Mouse (Mus musculus) neural tube, embryonic 15.5 days (tissue): Measurements from ENCODE around the gene Cenpe. TPM values are rescaled to one million over a fixed set of nuclear protein-coding genes. Genes with fewer than 3 reads are reported as not detected.

Experiments
- ATAC-seq: fragments of 200-750 bp; cut with Nextera tagmentation; 2 replicates; pipeline ENCODE4 v1.8.0; 2017; ENCODE audit warnings: mild to moderate bottlenecking, moderate TSS enrichment, moderate library complexity; ENCODE audit not compliant: low FRiP score
- H3K27ac ChIP-seq: fragments of 300-500 bp; sonication (generic); replicated peaks from 2 replicates; pipeline ENCODE4 v1.5.1; 2015; ENCODE audit warnings: mild to moderate bottlenecking, inconsistent platforms
- H3K27me3 ChIP-seq: fragments of 300-500 bp; sonication (generic); replicated peaks from 2 replicates; pipeline ENCODE4 v1.6.1; 2015; ENCODE audit warnings: inconsistent platforms
- H3K36me3 ChIP-seq: fragments of 300-500 bp; sonication (generic); 2 replicates; pipeline ENCODE4 v1.6.1; 2015; ENCODE audit warnings: inconsistent platforms
- H3K4me1 ChIP-seq: fragments of 300-500 bp; sonication (generic); 2 replicates; pipeline ENCODE4 v1.6.1; 2015; ENCODE audit warnings: inconsistent platforms
- H3K4me2 ChIP-seq: fragments of 300-500 bp; sonication (generic); 2 replicates; pipeline ENCODE4 v1.6.1; 2015; ENCODE audit warnings: inconsistent platforms, mild to moderate bottlenecking, moderate library complexity
- H3K4me3 ChIP-seq: fragments of 300-500 bp; sonication (generic); replicated peaks from 2 replicates; pipeline ENCODE4 v1.5.1; 2015; ENCODE audit warnings: mild to moderate bottlenecking, inconsistent platforms
- H3K9ac ChIP-seq: fragments of 300-500 bp; sonication (generic); replicated peaks from 2 replicates; pipeline ENCODE4 v1.6.1; 2015; ENCODE audit warnings: mild to moderate bottlenecking, inconsistent platforms
- H3K9me3 ChIP-seq: fragments of 300-500 bp; sonication (generic); replicated peaks from 2 replicates; pipeline ENCODE4 v1.6.1; 2016; ENCODE audit warnings: inconsistent platforms
- WGBS: fragments of 180-500 bp; shearing (Covaris S2); methylation state at CpG from one replicate; pipeline ENCODE4 v1.1.7; 2015; ENCODE audit warnings: mixed read lengths; 5-methylcytosine and 5-hydroxymethylcytosine counted together
- polyA plus RNA-seq: library from polyadenylated mRNA; unstranded; fragments of >200 nt; fragmentation: Nextera tagmentation; extraction: Ambion mirVana; gene quantifications from 2 replicates; pipeline ENCODE4 v1.2.1, GENCODE M21; 2015

Gene Cenpe
- polyA plus RNA-seq, 1 experiment from 2014 or later = 2.9 TPM

DNA sequence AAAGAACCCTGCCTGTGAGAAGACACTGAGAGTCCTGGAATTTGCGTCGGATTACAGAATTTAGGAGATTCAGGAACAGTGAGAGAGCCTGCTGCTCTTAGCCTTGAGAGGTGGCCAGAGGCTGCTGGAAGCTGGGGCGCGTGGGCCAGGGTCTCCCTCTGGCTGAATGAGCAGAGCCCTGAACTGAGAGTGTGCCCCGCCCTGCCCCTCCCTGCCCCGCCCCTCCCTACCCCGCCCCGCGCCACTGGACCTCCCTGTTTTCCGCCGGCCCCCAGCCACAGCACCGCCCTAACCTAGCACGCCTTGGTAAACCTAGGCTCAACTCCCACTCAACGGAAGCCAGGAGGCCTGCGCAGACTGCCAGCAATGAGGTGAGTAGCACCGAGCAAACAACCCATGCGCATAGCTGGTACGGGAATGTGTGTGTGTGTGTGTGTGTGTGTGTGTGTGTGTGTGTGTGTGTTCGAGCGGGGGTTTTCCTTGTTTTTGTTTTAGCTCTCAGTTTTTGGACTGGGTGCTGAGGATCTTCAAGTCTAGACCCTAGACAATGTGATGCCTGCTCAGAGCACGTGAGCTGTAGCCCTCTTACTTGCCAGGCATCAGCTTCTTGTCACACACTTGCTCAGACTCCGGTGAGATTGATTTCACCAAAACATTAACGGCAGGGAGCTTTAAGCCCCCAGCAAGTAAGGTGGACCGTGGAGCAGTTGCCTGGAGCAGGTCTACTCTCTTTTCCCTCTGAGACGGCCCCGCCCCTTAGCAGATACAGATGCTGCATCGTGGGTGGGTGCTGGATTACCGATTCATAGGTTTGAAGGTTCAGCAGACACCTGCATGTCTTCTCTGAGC, 95.3 kb downstream of the Cenpe start, which contains the start of gene Slc9b2:
Gene Slc9b2 (plus strand): TSS at position 290 of the 849 bp plus-strand sequence.
- Histone ChIP-seq H3K4me1 (peaks cover 10% of the 10 kb centered on the region), H3K27ac (no peak within 1 kb of the TSS), H3K27me3 (0 out of 2 replicates have a peak, but pooled peaks cover 3% of the 10 kb centered on the region), H3K4me2 (peak within 1 kb of the TSS; percentile 73), H3K9ac (peak within 1 kb of the TSS; percentile 26; the same call in 1 of the 2 replicates), H3K9me3 (no peaks in the 10 kb centered on the region), H3K4me3 (peak within 1 kb of the TSS; percentile 36), H3K36me3 (no peaks in the 10 kb centered on the region)
- WGBS = 15% methylated on average over 23 of the region's 28 CpGs
- peak; percentile 89 for ATAC-seq

- 0 out of 2 replicates have a peak, but pooled peaks cover 3% of the 10 kb centered on the region for H3K27me3 ChIP-seq
- H3K9me3 ChIP-seq = no peaks in the 10 kb centered on the region
- no peak overlapping the region for H3K9ac ChIP-seq
- no peak overlapping the region for H3K4me2 ChIP-seq
- WGBS = 13% methylated on average over 2 of the region's 2 CpGs
- no peak for ATAC-seq
- H3K4me3 ChIP-seq = no peak overlapping the region
- H3K27ac ChIP-seq = no peak overlapping the region
- H3K4me1 ChIP-seq = 0 out of 2 replicates have a peak, but pooled peaks cover 1% of the 10 kb centered on the region
- no peaks in the 10 kb centered on the region for H3K36me3 ChIP-seq
These were observed 100.7 kb downstream of the Cenpe start for GRCm38 (mm10) chr3:135312916-135313491.

GRCm38 (mm10) chr3:135313727-135314126, 101.4 kb downstream of the Cenpe start:
- no peak for ATAC-seq
- H3K9ac ChIP-seq = no peak overlapping the region

GRCm38 (mm10) chr3:135314811-135315210, 102.5 kb downstream of the Cenpe start:
- Histone ChIP-seq H3K27ac (no peak overlapping the region), H3K4me3 (no peak overlapping the region), H3K4me2 (no peak overlapping the region), H3K9me3 (no peaks in the 10 kb centered on the region), H3K27me3 (no peaks in the 10 kb centered on the region), H3K9ac (no peak overlapping the region), H3K36me3 (no peaks in the 10 kb centered on the region), H3K4me1 (no peaks in the 10 kb centered on the region)
- no peak for ATAC-seq
- WGBS = 68% methylated on average over 2 of the region's 2 CpGs

More at GRCm38 (mm10) chr3:135313727-135314126, 101.4 kb downstream of the Cenpe start:
- 32% methylated on average over 2 of the region's 2 CpGs for WGBS
- H3K4me3 ChIP-seq = no peak overlapping the region
- H3K4me2 ChIP-seq = no peak overlapping the region
- no peaks in the 10 kb centered on the region for H3K36me3 ChIP-seq
- no peaks in the 10 kb centered on the region for H3K4me1 ChIP-seq
- no peaks in the 10 kb centered on the region for H3K27me3 ChIP-seq
- no peak overlapping the region for H3K27ac ChIP-seq
- H3K9me3 ChIP-seq = no peaks in the 10 kb centered on the region

DNA sequence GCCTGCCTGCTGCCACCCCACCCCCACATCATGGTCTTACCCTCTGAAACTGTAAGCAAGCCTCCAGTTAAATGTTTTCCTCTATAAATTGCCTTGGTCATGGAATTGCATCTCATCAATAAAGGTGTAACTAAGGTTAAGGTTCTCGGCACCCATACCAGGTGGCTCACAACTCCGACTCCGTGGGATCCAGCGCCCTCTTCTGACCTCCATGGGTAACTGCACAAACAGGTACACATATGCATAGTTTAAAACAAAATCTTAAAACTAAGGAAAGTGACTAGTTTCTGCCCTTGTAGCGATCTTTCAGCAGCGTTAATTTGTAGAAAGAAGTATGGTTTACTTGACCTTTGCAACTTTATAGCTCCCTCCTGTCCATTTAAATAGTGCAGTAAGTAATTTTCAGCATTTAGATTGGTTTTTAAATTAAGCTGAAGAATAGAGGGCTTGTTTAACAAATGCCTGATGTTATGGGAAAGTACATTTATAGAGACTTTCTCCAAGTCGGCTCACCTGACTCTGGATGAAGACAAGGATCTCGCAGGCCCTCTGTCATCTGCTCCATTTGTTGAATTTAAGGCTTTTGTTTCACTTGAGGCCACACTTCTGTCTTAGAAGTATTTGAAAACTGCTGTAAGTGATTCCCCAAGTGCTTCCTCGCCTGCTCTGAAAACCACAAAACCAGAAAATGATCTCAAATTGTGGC, 103.5 kb downstream of the Cenpe start:
- Histone ChIP-seq H3K4me1 (no peaks in the 10 kb centered on the region), H3K9ac (no peak overlapping the region), H3K27me3 (no peaks in the 10 kb centered on the region), H3K4me3 (no peak overlapping the region), H3K9me3 (no peaks in the 10 kb centered on the region), H3K27ac (no peak overlapping the region), H3K36me3 (no peaks in the 10 kb centered on the region), H3K4me2 (no peak overlapping the region)
- ATAC-seq = no peak
- WGBS = 90% methylated on average over 9 of the region's 9 CpGs

- no peak overlapping the region for H3K4me3 ChIP-seq
- H3K4me2 ChIP-seq = no peak overlapping the region
- no peak for ATAC-seq
- whole genome bisulfite sequencing = 88% methylated on average over 11 of the region's 11 CpGs
- no peaks in the 10 kb centered on the region for H3K36me3 ChIP-seq
- no peaks in the 10 kb centered on the region for H3K9me3 ChIP-seq
- H3K27me3 ChIP-seq = no peaks in the 10 kb centered on the region
- H3K27ac ChIP-seq = no peak overlapping the region
- H3K4me1 ChIP-seq = no peaks in the 10 kb centered on the region
- no peak overlapping the region for H3K9ac ChIP-seq
These were observed 106.0 kb downstream of the Cenpe start for GRCm38 (mm10) chr3:135318331-135318730.

Other genes starting within 250 kb of the Cenpe start
- 4.2 and 5.2 TPM in 2 replicates for gene Bdh2, start 68.7 kb downstream of the Cenpe start, polyA plus RNA-seq
- 2.4 and 2.5 TPM in 2 replicates for gene Slc9b2, start 95.2 kb downstream of the Cenpe start, polyA plus RNA-seq
- gene Slc9b1, start 135.5 kb downstream of the Cenpe start, polyA plus RNA-seq = 0.36 and 0.54 TPM in 2 replicates
- 67.1 and 69.0 TPM in 2 replicates for gene Cisd2, start 211.4 kb downstream of the Cenpe start, polyA plus RNA-seq
- 331 and 389 TPM in 2 replicates for gene Ube2d3, start 225.6 kb downstream of the Cenpe start, polyA plus RNA-seq